Mouse (Mus musculus): Measurements from ENCODE around the gene Raly. TPM values are rescaled to one million over a fixed set of nuclear protein-coding genes. Genes with fewer than 3 reads are reported as not detected.
A peak's percentile ranks its signal among the peaks of the same experiment; 100 is the strongest.

Raly gene
- total RNA-seq, 2 experiments from 2014 or later, result 93.2 to 101 TPM

- no peak overlapping the region for H3K27ac ChIP-seq
- DNase-seq (ENCODE audit: extremely low spot score in 1 of 2, low spot score in 2 of 2), result no peak
- intact Hi-C loops (cut with DNase I), result no loop called here
- TF ChIP-seq CTCF (IDR thresholded peaks at IDR 0.05), result no peak
- no peak overlapping the region for H3K4me3 ChIP-seq
Measured at GRCm38 (mm10) chr2:154764828-154765497, 25.9 kb upstream of the Raly start.

GRCm38 (mm10) chr2:154765554-154766008, 25.3 kb upstream of the Raly start:
- intact Hi-C loops (cut with DNase I), result no loop called here
- TF ChIP-seq CTCF (IDR thresholded peaks at IDR 0.05), result no peak
- Histone ChIP-seq H3K27ac (no peak overlapping the region), H3K4me3 (no peak overlapping the region)
- DNase-seq (ENCODE audit: extremely low spot score in 1 of 2, low spot score in 2 of 2), result no peak

GRCm38 (mm10) chr2:154767051-154767450, 23.8 kb upstream of the Raly start:
- no peak overlapping the region for H3K27ac ChIP-seq
- H3K4me3 ChIP-seq, result no peak overlapping the region
- no peak for DNase-seq (ENCODE audit: extremely low spot score in 1 of 2, low spot score in 2 of 2)
- intact Hi-C loops (cut with DNase I), result no loop called here
- TF ChIP-seq CTCF (IDR thresholded peaks at IDR 0.05), result no peak

GRCm38 (mm10) chr2:154769930-154770329, 21.0 kb upstream of the Raly start, which contains the start of gene Gm14214:
Gm14214 (minus strand) TSS chr2:154770030.
- H3K27ac ChIP-seq, result no peak within 1 kb of the TSS
- no peak for TF ChIP-seq CTCF (IDR thresholded peaks at IDR 0.05)
- no peak for DNase-seq (ENCODE audit: extremely low spot score in 1 of 2, low spot score in 2 of 2)
- no peak within 1 kb of the TSS for H3K4me3 ChIP-seq
- intact Hi-C loops (cut with DNase I), result no loop called here

GRCm38 (mm10) chr2:154771604-154772003, 19.3 kb upstream of the Raly start:
- intact Hi-C loops (cut with DNase I), result no loop called here
- TF ChIP-seq CTCF (IDR thresholded peaks at IDR 0.05), result no peak
- no peak overlapping the region; the same call in 1 of the 2 replicates for H3K27ac ChIP-seq
- no peak for DNase-seq (ENCODE audit: extremely low spot score in 1 of 2, low spot score in 2 of 2)
- H3K4me3 ChIP-seq, result no peak overlapping the region

- intact Hi-C loops (cut with DNase I), result no loop called here
- DNase-seq (ENCODE audit: extremely low spot score in 1 of 2, low spot score in 2 of 2), result no peak
- TF ChIP-seq CTCF (IDR thresholded peaks at IDR 0.05), result peak; percentile 29
- H3K27ac ChIP-seq, result no peak overlapping the region
- H3K4me3 ChIP-seq, result no peak overlapping the region
Measured at GRCm38 (mm10) chr2:154774032-154774431, 16.9 kb upstream of the Raly start.

GRCm38 (mm10) chr2:154776496-154776895, 14.4 kb upstream of the Raly start:
- no peak for DNase-seq (ENCODE audit: extremely low spot score in 1 of 2, low spot score in 2 of 2)
- Histone ChIP-seq H3K4me3 (no peak overlapping the region), H3K27ac (no peak overlapping the region)
- intact Hi-C loops (cut with DNase I), result no loop called here
- TF ChIP-seq CTCF (IDR thresholded peaks at IDR 0.05), result no peak

- intact Hi-C loops (cut with DNase I), result no loop called here
- H3K4me3 ChIP-seq, result no peak overlapping the region
- TF ChIP-seq CTCF (IDR thresholded peaks at IDR 0.05), result no peak
- no peak overlapping the region for H3K27ac ChIP-seq
- no peak for DNase-seq (ENCODE audit: extremely low spot score in 1 of 2, low spot score in 2 of 2)
Measured at GRCm38 (mm10) chr2:154779648-154780047, 11.2 kb upstream of the Raly start.

GRCm38 (mm10) chr2:154782361-154782760, 8.5 kb upstream of the Raly start:
- no peak for TF ChIP-seq CTCF (IDR thresholded peaks at IDR 0.05)
- DNase-seq (ENCODE audit: extremely low spot score in 1 of 2, low spot score in 2 of 2), result no peak
- H3K27ac ChIP-seq, result no peak overlapping the region
- intact Hi-C loops (cut with DNase I), result no loop called here
- H3K4me3 ChIP-seq, result no peak overlapping the region

GRCm38 (mm10) chr2:154782856-154783650, 7.8 kb upstream of the Raly start:
- no peak for DNase-seq (ENCODE audit: extremely low spot score in 1 of 2, low spot score in 2 of 2)
- intact Hi-C loops (cut with DNase I), result no loop called here
- TF ChIP-seq CTCF (IDR thresholded peaks at IDR 0.05), result no peak
- no peak overlapping the region for H3K27ac ChIP-seq
- H3K4me3 ChIP-seq, result no peak overlapping the region

GRCm38 (mm10) chr2:154785284-154785683, 5.6 kb upstream of the Raly start:
- no peak for TF ChIP-seq CTCF (IDR thresholded peaks at IDR 0.05)
- Histone ChIP-seq H3K4me3 (no peak overlapping the region), H3K27ac (no peak overlapping the region)
- DNase-seq (ENCODE audit: extremely low spot score in 1 of 2, low spot score in 2 of 2), result no peak
- intact Hi-C loops (cut with DNase I), result no loop called here

GRCm38 (mm10) chr2:154786187-154786586, 4.7 kb upstream of the Raly start:
- Histone ChIP-seq H3K27ac (no peak overlapping the region), H3K4me3 (no peak overlapping the region)
- intact Hi-C loops (cut with DNase I), result no loop called here
- no peak for TF ChIP-seq CTCF (IDR thresholded peaks at IDR 0.05)
- DNase-seq (ENCODE audit: extremely low spot score in 1 of 2, low spot score in 2 of 2), result no peak

Measured in left cerebral cortex, adult 2 months (tissue).